ENCODE assay signal across 8 mouse cellular contexts in the genomic region with DNA sequence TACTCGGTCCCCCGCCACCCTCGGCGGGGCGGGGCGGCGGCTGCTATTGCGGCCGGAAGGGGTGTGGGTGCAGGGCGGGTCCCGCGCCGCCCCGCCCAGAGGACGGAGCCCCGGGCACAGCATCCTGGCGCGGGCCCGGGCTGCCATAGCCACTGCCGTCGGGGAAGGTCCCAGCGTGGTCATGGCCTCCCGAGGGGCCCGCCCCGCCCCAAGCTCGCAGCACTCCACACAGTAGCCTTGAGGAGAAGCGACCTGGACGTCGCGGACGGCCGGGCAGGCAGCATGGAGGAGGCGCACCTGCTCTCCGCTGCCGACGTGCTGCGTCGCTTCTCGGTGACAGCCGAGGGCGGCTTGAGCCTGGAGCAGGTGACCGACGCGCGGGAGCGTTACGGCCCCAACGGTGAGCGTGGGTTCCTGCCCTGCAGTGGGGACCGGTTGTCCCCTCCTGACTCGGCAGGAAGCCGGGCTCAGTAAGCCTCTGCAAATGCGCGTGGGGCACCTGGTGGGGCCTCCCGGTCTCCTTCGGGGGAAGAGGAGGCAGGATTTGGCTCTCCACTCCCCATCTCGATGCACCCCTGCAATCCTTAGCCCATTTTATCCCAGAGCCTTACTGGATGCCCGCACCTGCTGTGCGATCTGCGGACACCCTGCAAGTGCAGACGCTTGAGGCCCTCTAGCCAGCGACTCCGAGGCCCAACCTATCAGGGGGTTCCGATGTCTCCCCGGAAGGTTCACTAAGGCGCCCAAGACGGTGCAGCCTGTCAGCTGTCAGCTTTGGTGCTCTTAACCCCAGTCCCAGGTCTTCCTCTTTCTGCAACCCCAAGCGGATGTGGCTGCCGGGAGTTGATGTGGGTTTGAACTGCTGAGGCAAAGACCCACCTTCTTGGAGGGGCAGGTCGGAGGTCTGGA. TPM values are rescaled to one million over a fixed set of nuclear protein-coding genes. Genes with fewer than 3 reads are reported as not detected.
DNase-seq lines count a peak whose midpoint lies in the region; ATAC-seq and TF ChIP-seq lines count a peak whose summit lies in the region.

A gene (plus strand): TSS at position 98 of the 909 bp plus-strand sequence.

- peak within 1 kb of the TSS; percentile 40 for H3K4me3 ChIP-seq in intestine, embryonic 15.5 days (replicated peaks)
- H3K4me3 ChIP-seq in small intestine, adult 2 months (ENCODE audit: low read depth, low read length), result peak within 1 kb of the TSS; percentile 70

- ATAC-seq in intestine, embryonic 15.5 days, result peak; percentile 64

- no peak for TF ChIP-seq CTCF in small intestine, adult 2 months (IDR thresholded peaks at IDR 0.05; ENCODE audit: extremely low read depth, insufficient read length, insufficient replicate concordance, low read depth, low read length)

- H3K27me3 ChIP-seq in intestine, embryonic 15.5 days (replicated peaks), result peaks cover 11% of the 10 kb centered on the region
- no peaks in the 10 kb centered on the region for H3K27me3 ChIP-seq in small intestine, adult 2 months (ENCODE audit: control insufficient read depth, insufficient read depth, low read length)

- peak within 1 kb of the TSS; percentile 25 for H3K27ac ChIP-seq in intestine, embryonic 15.5 days
- peak within 1 kb of the TSS; percentile 78 for H3K27ac ChIP-seq in small intestine, adult 2 months (ENCODE audit: insufficient read depth, low read depth, low read length)

- peak; percentile 54 for TF ChIP-seq POLR2A in small intestine, adult 2 months (IDR thresholded peaks at IDR 0.05; ENCODE audit: low read depth, low read length)

- H3K9ac ChIP-seq in intestine, embryonic 15.5 days, result peak within 1 kb of the TSS; percentile 27

- H3K36me3 ChIP-seq in intestine, embryonic 15.5 days, result no peaks in the 10 kb centered on the region
- H3K36me3 ChIP-seq in small intestine, adult 2 months (ENCODE audit: control insufficient read depth, insufficient read depth, low read length), result no peaks in the 10 kb centered on the region

- H3K4me1 ChIP-seq in intestine, embryonic 15.5 days (replicated peaks), result peaks cover 53% of the 10 kb centered on the region
- H3K4me1 ChIP-seq in small intestine, adult 2 months (ENCODE audit: control insufficient read depth, insufficient read depth, insufficient read length, low read length), result peaks cover 30% of the 10 kb centered on the region

- DNase-seq in A20 (ENCODE audit: low read depth, low spot score), result peak; percentile 88
- DNase-seq in adrenal gland, postnatal 10 days, result peak; percentile 61
- no peak for DNase-seq in gonadal fat pad, adult 2 months (ENCODE audit: low read depth)
- DNase-seq in lung, postnatal 10 days, result peak; percentile 76
- DNase-seq in layer of hippocampus, adult 8-10 months (ENCODE audit: low spot score in 2 of 2), result no peak
- no peak for DNase-seq in ovary, postnatal 14 days (ENCODE audit: low spot score)

- 4% methylated on average over 70 of the region's 70 CpGs for WGBS in intestine, embryonic 15.5 days
- WGBS in small intestine, adult 2 months, result 5% methylated on average over 70 of the region's 70 CpGs

- peak within 1 kb of the TSS; percentile 84 for H3K4me2 ChIP-seq in intestine, embryonic 15.5 days (replicated peaks)

- no peaks in the 10 kb centered on the region for H3K9me3 ChIP-seq in intestine, embryonic 15.5 days

RNA-seq across cellular contexts. Expression of the gene that starts here (rescaled TPM):
- 10 to 100 TPM; 20.1 to 26.6 TPM for total RNA-seq in adrenal gland, postnatal 10 days (2021)
- polyA plus RNA-seq in gonadal fat pad, adult 2 months (2012; rRNA removed), result 22.5 and 46.2 TPM in 2 replicates
- 23.5 and 25.5 TPM in 2 replicates for polyA plus RNA-seq in intestine, embryonic 15.5 days (2015; fragmentation: Nextera tagmentation; extraction: Ambion mirVana)
- 113 and 128 TPM in 2 replicates for polyA plus RNA-seq in small intestine, adult 2 months (2012; rRNA removed)
- total RNA-seq in layer of hippocampus, adult 8-10 months (2022), result 1 to 10 TPM; 6.0 to 8.9 (median 6.3) TPM

Comparison
In these comparisons a context has a peak if more than half of its experiments do, and no peak if none do; other contexts are left out.
1. DNase-seq: peak in A20 (single experiment), adrenal gland, postnatal 10 days (single experiment) and lung, postnatal 10 days (single experiment); none in gonadal fat pad, adult 2 months (single experiment), layer of hippocampus, adult 8-10 months (0 of 2) and ovary, postnatal 14 days (single experiment).